Mouse (Mus musculus): ENCODE measurements around the gene 4930524B15Rik. TPM values are rescaled to one million over a fixed set of nuclear protein-coding genes. Genes with fewer than 3 reads are reported as not detected.
"Not testable (repeated sequence)": the region's sequence is repeated elsewhere in the genome, so short reads cannot be mapped to it uniquely, and the experiment has no call there.

The 4930524B15Rik gene
- polyA plus RNA-seq, 1 experiment from 2014 or later, result not detected

- Histone ChIP-seq H3K4me2 (ENCODE audit: low read length) (no peak overlapping the region), H3K4me1 (ENCODE audit: control insufficient read depth in 2 of 2, insufficient read depth in 2 of 2, low read length in 2 of 2) (no peaks in the 10 kb centered on the region), H3K36me3 (ENCODE audit: control insufficient read depth, insufficient read depth, low read length) (no peaks in the 10 kb centered on the region), H3K9me3 (ENCODE audit: control insufficient read depth, low read length) (peaks cover 4% of the 10 kb centered on the region; the same call in 1 of the 2 replicates), H3K27me3 (ENCODE audit: control insufficient read depth, insufficient read depth, low read length) (no peaks in the 10 kb centered on the region), H3K27ac (replicated peaks in 1 of 2; ENCODE audit: control insufficient read depth in 1 of 2, insufficient read depth in 1 of 2, low read depth in 2 of 2, low read length in 2 of 2) (no peak overlapping the region), H3K4me3 (ENCODE audit: control insufficient read depth in 1 of 2, insufficient read depth in 1 of 2, low read depth in 1 of 2, low read length in 2 of 2) (no peak overlapping the region), H3K9ac (ENCODE audit: low read length) (no peak overlapping the region)
- WGBS, result 41% methylated on average over 8 of the region's 8 CpGs
- no peak for ATAC-seq (ENCODE audit: insufficient number of reproducible peaks, insufficient read depth, low FRiP score, low read depth)
These were observed 9.4 kb downstream of the 4930524B15Rik start for GRCm38 (mm10) chr11:31974826-31975225.

GRCm38 (mm10) chr11:31975678-31976077, 10.3 kb downstream of the 4930524B15Rik start:
- H3K9me3 ChIP-seq (ENCODE audit: control insufficient read depth, low read length), result peaks cover 9% of the 10 kb centered on the region; the same call in 1 of the 2 replicates
- no peaks in the 10 kb centered on the region for H3K4me1 ChIP-seq (ENCODE audit: control insufficient read depth in 2 of 2, insufficient read depth in 2 of 2, low read length in 2 of 2)
- 72% methylated on average over 5 of the region's 5 CpGs for WGBS
- ATAC-seq (ENCODE audit: insufficient number of reproducible peaks, insufficient read depth, low FRiP score, low read depth), result no peak
- H3K4me3 ChIP-seq (ENCODE audit: control insufficient read depth in 1 of 2, insufficient read depth in 1 of 2, low read depth in 1 of 2, low read length in 2 of 2), result no peak overlapping the region
- no peak overlapping the region for H3K4me2 ChIP-seq (ENCODE audit: low read length)
- no peak overlapping the region for H3K27ac ChIP-seq (replicated peaks in 1 of 2; ENCODE audit: control insufficient read depth in 1 of 2, insufficient read depth in 1 of 2, low read depth in 2 of 2, low read length in 2 of 2)
- H3K9ac ChIP-seq (ENCODE audit: low read length), result no peak overlapping the region
- no peaks in the 10 kb centered on the region for H3K27me3 ChIP-seq (ENCODE audit: control insufficient read depth, insufficient read depth, low read length)
- no peaks in the 10 kb centered on the region for H3K36me3 ChIP-seq (ENCODE audit: control insufficient read depth, insufficient read depth, low read length)

- 46% methylated on average over 5 of the region's 5 CpGs for WGBS
- Histone ChIP-seq H3K9me3 (ENCODE audit: control insufficient read depth, low read length) (peaks cover 9% of the 10 kb centered on the region; the same call in 1 of the 2 replicates), H3K4me3 (ENCODE audit: control insufficient read depth in 1 of 2, insufficient read depth in 1 of 2, low read depth in 1 of 2, low read length in 2 of 2) (no peak overlapping the region), H3K4me1 (ENCODE audit: control insufficient read depth in 2 of 2, insufficient read depth in 2 of 2, low read length in 2 of 2) (no peaks in the 10 kb centered on the region), H3K27ac (replicated peaks in 1 of 2; ENCODE audit: control insufficient read depth in 1 of 2, insufficient read depth in 1 of 2, low read depth in 2 of 2, low read length in 2 of 2) (no peak overlapping the region), H3K9ac (ENCODE audit: low read length) (no peak overlapping the region), H3K27me3 (ENCODE audit: control insufficient read depth, insufficient read depth, low read length) (no peaks in the 10 kb centered on the region), H3K4me2 (ENCODE audit: low read length) (no peak overlapping the region), H3K36me3 (ENCODE audit: control insufficient read depth, insufficient read depth, low read length) (no peaks in the 10 kb centered on the region)
- no peak for ATAC-seq (ENCODE audit: insufficient number of reproducible peaks, insufficient read depth, low FRiP score, low read depth)
These were observed 10.7 kb downstream of the 4930524B15Rik start for GRCm38 (mm10) chr11:31976137-31976536.

GRCm38 (mm10) chr11:31980089-31980488, 14.7 kb downstream of the 4930524B15Rik start:
- H3K9ac ChIP-seq (ENCODE audit: low read length); H3K27me3 ChIP-seq (ENCODE audit: control insufficient read depth, insufficient read depth, low read length); H3K4me3 ChIP-seq (ENCODE audit: control insufficient read depth in 1 of 2, insufficient read depth in 1 of 2, low read depth in 1 of 2, low read length in 2 of 2); H3K4me1 ChIP-seq (ENCODE audit: control insufficient read depth in 2 of 2, insufficient read depth in 2 of 2, low read length in 2 of 2); H3K36me3 ChIP-seq (ENCODE audit: control insufficient read depth, insufficient read depth, low read length); H3K9me3 ChIP-seq (ENCODE audit: control insufficient read depth, low read length); ATAC-seq (ENCODE audit: insufficient number of reproducible peaks, insufficient read depth, low FRiP score, low read depth); H3K4me2 ChIP-seq (ENCODE audit: low read length); H3K27ac ChIP-seq (replicated peaks in 1 of 2; ENCODE audit: control insufficient read depth in 1 of 2, insufficient read depth in 1 of 2, low read depth in 2 of 2, low read length in 2 of 2): not testable (repeated sequence)
- WGBS, result 90% methylated on average over 5 of the region's 5 CpGs

GRCm38 (mm10) chr11:31981830-31982229, 16.4 kb downstream of the 4930524B15Rik start:
- H3K9ac ChIP-seq (ENCODE audit: low read length), result no peak overlapping the region
- no peaks in the 10 kb centered on the region for H3K36me3 ChIP-seq (ENCODE audit: control insufficient read depth, insufficient read depth, low read length)
- no peak overlapping the region for H3K4me3 ChIP-seq (ENCODE audit: control insufficient read depth in 1 of 2, insufficient read depth in 1 of 2, low read depth in 1 of 2, low read length in 2 of 2)
- no peak for ATAC-seq (ENCODE audit: insufficient number of reproducible peaks, insufficient read depth, low FRiP score, low read depth)
- peaks cover 9% of the 10 kb centered on the region; the same call in 1 of the 2 replicates for H3K9me3 ChIP-seq (ENCODE audit: control insufficient read depth, low read length)
- H3K27ac ChIP-seq (replicated peaks in 1 of 2; ENCODE audit: control insufficient read depth in 1 of 2, insufficient read depth in 1 of 2, low read depth in 2 of 2, low read length in 2 of 2), result no peak overlapping the region
- WGBS, result 89% methylated on average over 7 of the region's 7 CpGs
- no peaks in the 10 kb centered on the region for H3K4me1 ChIP-seq (ENCODE audit: control insufficient read depth in 2 of 2, insufficient read depth in 2 of 2, low read length in 2 of 2)
- no peaks in the 10 kb centered on the region for H3K27me3 ChIP-seq (ENCODE audit: control insufficient read depth, insufficient read depth, low read length)
- no peak overlapping the region for H3K4me2 ChIP-seq (ENCODE audit: low read length)

GRCm38 (mm10) chr11:31982247-31982943, 17.0 kb downstream of the 4930524B15Rik start:
- not testable (repeated sequence) for H3K27me3 ChIP-seq (ENCODE audit: control insufficient read depth, insufficient read depth, low read length); ATAC-seq (ENCODE audit: insufficient number of reproducible peaks, insufficient read depth, low FRiP score, low read depth); H3K9ac ChIP-seq (ENCODE audit: low read length); H3K36me3 ChIP-seq (ENCODE audit: control insufficient read depth, insufficient read depth, low read length); H3K4me3 ChIP-seq (ENCODE audit: control insufficient read depth in 1 of 2, insufficient read depth in 1 of 2, low read depth in 1 of 2, low read length in 2 of 2); H3K4me1 ChIP-seq (ENCODE audit: control insufficient read depth in 2 of 2, insufficient read depth in 2 of 2, low read length in 2 of 2); H3K4me2 ChIP-seq (ENCODE audit: low read length); H3K27ac ChIP-seq (replicated peaks in 1 of 2; ENCODE audit: control insufficient read depth in 1 of 2, insufficient read depth in 1 of 2, low read depth in 2 of 2, low read length in 2 of 2); H3K9me3 ChIP-seq (ENCODE audit: control insufficient read depth, low read length)
- 75% methylated on average over 13 of the region's 13 CpGs for WGBS

GRCm38 (mm10) chr11:31983249-31983648, 17.9 kb downstream of the 4930524B15Rik start:
- no peak for ATAC-seq (ENCODE audit: insufficient number of reproducible peaks, insufficient read depth, low FRiP score, low read depth)
- H3K9me3 ChIP-seq (ENCODE audit: control insufficient read depth, low read length), result peaks cover 9% of the 10 kb centered on the region; the same call in 1 of the 2 replicates
- H3K36me3 ChIP-seq (ENCODE audit: control insufficient read depth, insufficient read depth, low read length), result no peaks in the 10 kb centered on the region
- no peak overlapping the region for H3K27ac ChIP-seq (replicated peaks in 1 of 2; ENCODE audit: control insufficient read depth in 1 of 2, insufficient read depth in 1 of 2, low read depth in 2 of 2, low read length in 2 of 2)
- H3K4me2 ChIP-seq (ENCODE audit: low read length), result no peak overlapping the region
- no peaks in the 10 kb centered on the region for H3K4me1 ChIP-seq (ENCODE audit: control insufficient read depth in 2 of 2, insufficient read depth in 2 of 2, low read length in 2 of 2)
- H3K4me3 ChIP-seq (ENCODE audit: control insufficient read depth in 1 of 2, insufficient read depth in 1 of 2, low read depth in 1 of 2, low read length in 2 of 2), result no peak overlapping the region
- no peak overlapping the region for H3K9ac ChIP-seq (ENCODE audit: low read length)
- no peaks in the 10 kb centered on the region for H3K27me3 ChIP-seq (ENCODE audit: control insufficient read depth, insufficient read depth, low read length)

- no peak for ATAC-seq (ENCODE audit: insufficient number of reproducible peaks, insufficient read depth, low FRiP score, low read depth)
- H3K9ac ChIP-seq (ENCODE audit: low read length), result no peak overlapping the region
- peaks cover 5% of the 10 kb centered on the region; the same call in 1 of the 2 replicates for H3K9me3 ChIP-seq (ENCODE audit: control insufficient read depth, low read length)
- H3K4me1 ChIP-seq (ENCODE audit: control insufficient read depth in 2 of 2, insufficient read depth in 2 of 2, low read length in 2 of 2), result no peaks in the 10 kb centered on the region
- H3K36me3 ChIP-seq (ENCODE audit: control insufficient read depth, insufficient read depth, low read length), result no peaks in the 10 kb centered on the region
- 61% methylated on average over 2 of the region's 2 CpGs for WGBS
- no peak overlapping the region for H3K4me2 ChIP-seq (ENCODE audit: low read length)
- no peak overlapping the region for H3K27ac ChIP-seq (replicated peaks in 1 of 2; ENCODE audit: control insufficient read depth in 1 of 2, insufficient read depth in 1 of 2, low read depth in 2 of 2, low read length in 2 of 2)
- H3K4me3 ChIP-seq (ENCODE audit: control insufficient read depth in 1 of 2, insufficient read depth in 1 of 2, low read depth in 1 of 2, low read length in 2 of 2), result no peak overlapping the region
- H3K27me3 ChIP-seq (ENCODE audit: control insufficient read depth, insufficient read depth, low read length), result no peaks in the 10 kb centered on the region
These were observed 19.4 kb downstream of the 4930524B15Rik start for GRCm38 (mm10) chr11:31984786-31985185.
